Mouse (Mus musculus): Measurements from ENCODE around the gene Kcnh3.

Gene Kcnh3

DNA sequence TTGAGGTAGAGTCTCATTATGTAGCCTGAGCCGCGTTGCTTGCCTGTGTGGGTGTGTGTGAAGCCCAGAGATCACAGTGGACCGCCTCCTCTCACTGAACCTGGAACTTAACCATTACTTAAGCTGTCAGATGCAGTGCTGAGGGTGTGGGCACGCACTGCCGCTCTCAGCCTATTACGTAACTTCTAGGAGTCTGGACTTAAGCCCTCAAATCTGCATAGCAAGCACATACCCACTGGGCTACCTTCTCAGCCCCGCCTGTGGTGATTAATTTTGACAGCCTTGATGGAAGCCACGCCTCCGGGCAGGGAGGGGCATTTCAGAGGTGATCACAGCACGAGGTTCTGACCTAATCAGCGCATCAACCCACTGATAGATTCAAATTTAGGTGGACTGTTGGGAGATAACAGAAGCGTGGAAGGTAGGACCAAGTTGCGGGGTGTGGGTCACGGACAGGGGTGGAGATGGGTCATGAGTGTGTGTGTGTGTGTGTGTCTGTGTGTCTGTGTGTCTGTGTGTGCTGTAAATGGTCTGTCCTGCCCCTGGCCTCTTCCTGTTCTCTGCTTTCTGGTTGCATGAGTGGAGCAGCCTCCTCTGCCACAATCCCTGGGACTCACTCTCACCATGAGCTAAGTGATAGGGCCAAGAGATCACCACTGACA lies 60.0 kb downstream of the Kcnh3 start:
- in situ Hi-C loops (cut with MboI, MseI): no loop called here

DNA sequence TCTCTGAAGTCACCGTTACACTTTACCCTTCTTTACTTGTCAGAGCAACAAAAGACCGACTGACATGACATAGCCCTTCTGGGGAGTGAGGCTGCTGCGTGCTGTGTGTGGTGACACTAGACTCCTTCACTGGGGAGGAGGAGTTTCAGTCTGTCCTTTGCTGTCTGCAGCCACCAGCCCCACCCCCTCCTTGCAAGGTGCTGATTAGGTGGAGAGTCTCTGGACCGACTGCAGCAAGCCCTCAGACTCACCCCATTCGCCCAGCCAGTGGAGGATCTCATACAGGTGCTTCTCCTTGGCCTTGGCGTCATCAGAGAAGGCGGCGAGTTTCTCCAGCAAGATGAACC lies 60.5 kb downstream of the Kcnh3 start:
- in situ Hi-C loops (cut with MboI, MseI): no loop called here

DNA sequence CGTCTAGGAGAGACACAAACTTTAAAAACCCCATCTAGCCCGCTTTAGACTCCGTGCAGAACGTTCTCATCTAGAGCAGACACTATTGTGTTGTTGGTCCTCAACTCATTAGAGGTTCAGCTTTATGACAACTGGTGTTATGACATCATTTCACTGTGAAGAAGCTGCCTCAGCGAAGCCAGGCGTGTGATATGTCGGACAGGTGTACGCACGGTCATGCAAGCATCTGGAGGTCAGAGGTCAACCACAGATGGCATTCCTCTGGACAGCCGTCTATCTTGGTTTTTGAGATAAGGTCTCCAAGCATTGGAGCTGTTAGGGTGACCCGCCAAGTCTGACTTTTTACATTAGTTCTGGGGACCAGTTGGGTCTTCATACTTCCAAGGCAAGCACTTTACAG lies 65.9 kb downstream of the Kcnh3 start:
- in situ Hi-C loops (cut with MboI, MseI): no loop called here

Data from regulatory T cell (primary cell).